Comparison of ENCODE assay signal across 23 mouse cellular contexts in the genomic region with DNA sequence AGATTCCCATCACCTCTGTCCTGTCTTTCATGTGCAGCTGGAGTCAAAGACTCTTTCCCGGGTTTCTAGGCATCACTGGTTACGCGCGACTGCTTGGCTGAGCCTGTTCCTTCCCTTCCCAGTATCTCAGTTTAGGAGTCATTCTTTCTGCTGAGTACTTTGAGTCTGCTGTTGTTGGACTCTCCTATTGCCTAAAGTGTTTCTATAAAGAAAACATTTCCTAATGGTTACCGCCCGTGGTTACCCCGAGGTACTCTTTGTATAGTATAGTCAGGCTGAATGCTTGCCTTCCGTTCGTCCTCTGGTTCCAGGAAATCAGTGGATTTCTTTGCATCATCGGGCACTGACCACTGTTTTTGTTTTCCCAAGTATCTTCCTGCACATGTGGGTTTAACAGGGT. TPM values are rescaled to one million over a fixed set of nuclear protein-coding genes. Genes with fewer than 3 reads are reported as not detected.
A peak's percentile ranks its signal among the peaks of the same experiment; 100 is the strongest.
DNase-seq lines count a peak whose midpoint lies in the region; ATAC-seq and TF ChIP-seq lines count a peak whose summit lies in the region.
"Had no signal": no experiment of that assay in that cellular context is flagged by ENCODE, and none has a peak within 500 bp of the region (broad histone marks: within the 10 kb centered on the region; RNA-seq: fewer than 3 reads in every experiment).

No protein-coding gene starts in this region.

- peak overlapping the region; percentile 25; the same call in 1 of the 2 replicates for H3K27ac ChIP-seq in heart, postnatal 0 days (ENCODE audit: low read depth)
- 0 out of 2 replicates have a peak overlapping the region, but pooled peaks have one; percentile 11 for H3K27ac ChIP-seq in lung, embryonic 15.5 days
- H3K27ac ChIP-seq in ES-Bruce4 (ENCODE audit: insufficient read depth, low read length) = 0 out of 2 replicates have a peak overlapping the region, but pooled peaks have one; percentile 19
- H3K27ac ChIP-seq in intestine, embryonic 16.5 days (ENCODE audit: low read length) = no peak overlapping the region
- H3K27ac ChIP-seq: hindbrain, embryonic 14.5 days; intestine, embryonic 15.5 days; macrophage; stomach, embryonic 15.5 days had no signal

- WGBS in heart, postnatal 0 days = 73% methylated on average over 10 of the region's 10 CpGs
- WGBS in lung, embryonic 15.5 days = 70% methylated on average over 10 of the region's 10 CpGs
- WGBS in intestine, embryonic 16.5 days = 90% methylated on average over 10 of the region's 10 CpGs

- no peak for TF ChIP-seq EP300 in heart, postnatal 0 days (IDR thresholded peaks at IDR 0.05; ENCODE audit: low read depth)
- no peak for TF ChIP-seq EP300 in ES-Bruce4 (IDR thresholded peaks at IDR 0.05; ENCODE audit: insufficient read depth, low read depth, low read length)

- DNase-seq in heart, postnatal 0 days (ENCODE audit: low spot score) = no peak
- DNase-seq in heart, adult 9 months (ENCODE audit: low spot score in 2 of 2) = no peak
- DNase-seq in lung, postnatal 36 days = no peak
- DNase-seq in ZHBTc4 (ENCODE audit: low read depth, low spot score) = peak; percentile 65
- DNase-seq: adrenal gland, postnatal 14 days; B cell, adult 2 months; cerebellum, adult 11 months; cerebellum, postnatal 25 days; embryo, embryonic 11 days; gastrocnemius, postnatal 10 days; heart, adult 11 months; kidney, postnatal 14 days; lung, adult 18-20 months had no signal

- no peaks in the 10 kb centered on the region for H3K9me3 ChIP-seq in heart, postnatal 0 days (replicated peaks; ENCODE audit: control insufficient read depth, low read length)
- H3K9me3 ChIP-seq in lung, embryonic 15.5 days = no peaks in the 10 kb centered on the region
- H3K9me3 ChIP-seq in ES-Bruce4 (replicated peaks; ENCODE audit: control insufficient read depth, insufficient read depth, low read length, poor library complexity, severe bottlenecking) = no peaks in the 10 kb centered on the region
- no peaks in the 10 kb centered on the region for H3K9me3 ChIP-seq in intestine, embryonic 16.5 days (ENCODE audit: control insufficient read depth, low read length)
- H3K9me3 ChIP-seq: intestine, embryonic 15.5 days; midbrain, embryonic 13.5 days; stomach, embryonic 15.5 days had no signal

- no peak overlapping the region for H3K4me3 ChIP-seq in heart, postnatal 0 days (ENCODE audit: low read depth, low read length)
- no peak overlapping the region for H3K4me3 ChIP-seq in lung, embryonic 15.5 days
- no peak overlapping the region for H3K4me3 ChIP-seq in ES-Bruce4 (ENCODE audit: low read depth, low read length)
- no peak overlapping the region for H3K4me3 ChIP-seq in intestine, embryonic 16.5 days (ENCODE audit: low read length)
- H3K4me3 ChIP-seq: intestine, embryonic 15.5 days; midbrain, embryonic 13.5 days; myocyte; stomach, embryonic 15.5 days had no signal

- H3K9ac ChIP-seq in heart, postnatal 0 days (replicated peaks; ENCODE audit: low read depth, low read length) = no peak overlapping the region
- no peak overlapping the region for H3K9ac ChIP-seq in lung, embryonic 15.5 days
- no peak overlapping the region for H3K9ac ChIP-seq in ES-Bruce4 (ENCODE audit: low read depth, poor library complexity, severe bottlenecking)
- H3K9ac ChIP-seq in intestine, embryonic 16.5 days (ENCODE audit: low read depth, low read length) = no peak overlapping the region
- H3K9ac ChIP-seq: hindbrain, embryonic 14.5 days; intestine, embryonic 15.5 days; midbrain, embryonic 13.5 days; stomach, embryonic 15.5 days had no signal

- no peak for ATAC-seq in heart, postnatal 0 days (ENCODE audit: insufficient read depth, low read depth)
- ATAC-seq in lung, embryonic 15.5 days (ENCODE audit: borderline replicate concordance, extremely low read depth, low FRiP score, low TSS enrichment) = no peak
- no peak for ATAC-seq in intestine, embryonic 16.5 days
- ATAC-seq: intestine, embryonic 15.5 days; midbrain, embryonic 13.5 days had no signal

- TF ChIP-seq POLR2A in ES-Bruce4 (IDR thresholded peaks at IDR 0.05; ENCODE audit: insufficient read depth, low read length) = no peak

- TF ChIP-seq CTCF in heart, postnatal 0 days (IDR thresholded peaks at IDR 0.05; ENCODE audit: low read depth) = no peak
- TF ChIP-seq CTCF in ES-Bruce4 (IDR thresholded peaks at IDR 0.05; ENCODE audit: low read depth, low read length) = no peak

- peaks cover 63% of the 10 kb centered on the region for H3K36me3 ChIP-seq in heart, postnatal 0 days (replicated peaks; ENCODE audit: control insufficient read depth, insufficient read depth, low read length)
- peaks cover 86% of the 10 kb centered on the region for H3K36me3 ChIP-seq in lung, embryonic 15.5 days
- peaks cover 84% of the 10 kb centered on the region for H3K36me3 ChIP-seq in ES-Bruce4 (ENCODE audit: control insufficient read depth, insufficient read depth, low read length, poor library complexity, severe bottlenecking)
- peaks cover 24% of the 10 kb centered on the region for H3K36me3 ChIP-seq in intestine, embryonic 16.5 days (ENCODE audit: control insufficient read depth, insufficient read depth, low read length)

- H3K27me3 ChIP-seq in heart, postnatal 0 days (ENCODE audit: control insufficient read depth, insufficient read depth, low read length) = no peaks in the 10 kb centered on the region
- no peaks in the 10 kb centered on the region for H3K27me3 ChIP-seq in lung, embryonic 15.5 days
- H3K27me3 ChIP-seq in ES-Bruce4 (ENCODE audit: control insufficient read depth, insufficient read depth, low read length, poor library complexity, severe bottlenecking) = no peaks in the 10 kb centered on the region
- H3K27me3 ChIP-seq in intestine, embryonic 16.5 days (replicated peaks; ENCODE audit: control insufficient read depth, insufficient read depth, low read length) = no peaks in the 10 kb centered on the region
- H3K27me3 ChIP-seq: intestine, embryonic 15.5 days; midbrain, embryonic 13.5 days; stomach, embryonic 15.5 days had no signal

- H3K4me2 ChIP-seq in heart, postnatal 0 days (ENCODE audit: low read depth, low read length) = no peak overlapping the region
- no peak overlapping the region for H3K4me2 ChIP-seq in lung, embryonic 15.5 days
- no peak overlapping the region for H3K4me2 ChIP-seq in intestine, embryonic 16.5 days (ENCODE audit: low read depth, low read length)
- H3K4me2 ChIP-seq: hindbrain, embryonic 14.5 days; intestine, embryonic 15.5 days; liver, embryonic 11.5 days; midbrain, embryonic 13.5 days; stomach, embryonic 15.5 days had no signal

- no peaks in the 10 kb centered on the region for H3K4me1 ChIP-seq in heart, postnatal 0 days (ENCODE audit: control insufficient read depth, insufficient read depth)
- no peaks in the 10 kb centered on the region for H3K4me1 ChIP-seq in lung, embryonic 15.5 days
- H3K4me1 ChIP-seq in ES-Bruce4 (ENCODE audit: control insufficient read depth, insufficient read depth, low read length) = peaks cover 2% of the 10 kb centered on the region
- no peaks in the 10 kb centered on the region for H3K4me1 ChIP-seq in intestine, embryonic 16.5 days (ENCODE audit: control insufficient read depth, insufficient read depth, low read length)
- H3K4me1 ChIP-seq: intestine, embryonic 15.5 days; stomach, embryonic 15.5 days had no signal

RNA-seq across cellular contexts. Expression of gene Retreg1, which starts 53.7 kb away (rescaled TPM):
- total RNA-seq in heart, postnatal 0 days (2014; rRNA removed; ENCODE audit: low replicate concordance) = 157 and 230 TPM in 2 replicates
- polyA plus RNA-seq in heart, postnatal 0 days (2015; fragmentation: Nextera tagmentation; extraction: Ambion mirVana) = 141 and 142 TPM in 2 replicates
- polyA plus RNA-seq in lung, embryonic 15.5 days (2015; fragmentation: Nextera tagmentation; extraction: Ambion mirVana) = 8.0 TPM in 2 replicates
- 15.2 and 16.5 TPM in 2 replicates for polyA plus RNA-seq in ES-Bruce4 (2011; ENCODE audit: insufficient read depth, insufficient read length, low read depth, missing spikeins)
- polyA plus RNA-seq in intestine, embryonic 16.5 days (2015; fragmentation: Nextera tagmentation; extraction: Ambion mirVana) = 13.4 and 16.0 TPM in 2 replicates
